Mouse (Mus musculus): Measurements from ENCODE around the gene Myo9a.

GRCm38 (mm10) chr9:59949511-59949910, 198.8 kb downstream of the Myo9a start:
- no peak for TF ChIP-seq TAL1 (IDR thresholded peaks at IDR 0.05; ENCODE audit: low read length)
- no peak for TF ChIP-seq GATA1 (IDR thresholded peaks at IDR 0.05; ENCODE audit: low read length)

Data from erythroblast, embryonic 14.5 days (primary cell).